ENCODE assay signal across 7 mouse cellular contexts in the genomic region with DNA sequence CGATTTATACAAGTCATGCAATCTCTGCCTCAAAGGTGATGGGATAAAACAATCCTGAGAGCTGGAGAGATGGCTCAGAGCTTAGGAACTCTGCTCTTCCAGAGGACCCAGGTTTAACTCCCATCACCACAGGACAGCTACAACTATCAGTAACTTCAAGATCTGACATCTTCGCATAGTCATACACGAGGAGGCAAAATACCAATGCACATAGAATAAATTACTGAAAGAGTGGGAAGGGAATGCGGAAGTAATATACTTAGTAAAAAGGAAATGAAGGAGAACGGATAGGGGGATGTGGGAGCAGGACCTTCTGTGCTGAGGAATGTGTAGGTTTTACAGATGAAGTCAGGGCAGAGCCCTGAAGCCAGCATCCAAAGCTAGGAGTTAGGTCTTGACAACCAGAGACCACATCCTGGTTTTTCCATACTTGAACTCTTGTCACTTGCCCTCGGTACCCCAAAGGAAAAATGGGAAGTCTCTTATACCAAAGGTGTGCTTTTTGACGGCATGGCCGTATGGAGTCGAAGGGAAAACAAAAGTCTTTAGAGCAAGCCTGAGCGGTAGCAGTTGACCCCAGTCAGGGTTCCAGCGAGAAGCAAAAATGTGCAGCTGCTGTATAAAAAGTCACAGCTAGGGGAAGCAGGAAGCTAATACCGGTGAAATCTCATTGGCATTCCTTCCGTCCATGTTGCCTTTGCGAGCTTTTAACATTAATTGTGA. TPM values are rescaled to one million over a fixed set of nuclear protein-coding genes. Genes with fewer than 3 reads are reported as not detected.
A peak's percentile ranks its signal among the peaks of the same experiment; 100 is the strongest.
DNase-seq lines count a peak whose midpoint lies in the region; ATAC-seq lines count a peak whose summit lies in the region.

No protein-coding gene starts in this region.

- peaks cover 5% of the 10 kb centered on the region; the same call in 1 of the 2 replicates for H3K9me3 ChIP-seq in megakaryocyte, embryonic 14.5 days
- H3K9me3 ChIP-seq in erythroblast, embryonic 14.5 days (ENCODE audit: control insufficient read depth, low read length) = peaks cover 2% of the 10 kb centered on the region; the same call in 1 of the 2 replicates
- no peaks in the 10 kb centered on the region for H3K9me3 ChIP-seq in limb, embryonic 13.5 days
- H3K9me3 ChIP-seq in stomach, embryonic 16.5 days (replicated peaks; ENCODE audit: control insufficient read depth, low read length) = no peaks in the 10 kb centered on the region

- H3K4me3 ChIP-seq in megakaryocyte, embryonic 14.5 days (replicated peaks) = peak overlapping the region; percentile 94
- peak overlapping the region; percentile 91 for H3K4me3 ChIP-seq in erythroblast, embryonic 14.5 days (replicated peaks)
- H3K4me3 ChIP-seq in limb, embryonic 13.5 days = peak overlapping the region; percentile 65
- peak overlapping the region; percentile 79 for H3K4me3 ChIP-seq in stomach, embryonic 16.5 days (replicated peaks; ENCODE audit: low read length)

- H3K4me1 ChIP-seq in megakaryocyte, embryonic 14.5 days = peaks cover 89% of the 10 kb centered on the region
- H3K4me1 ChIP-seq in erythroblast, embryonic 14.5 days (ENCODE audit: control insufficient read depth) = peaks cover 81% of the 10 kb centered on the region
- peaks cover 27% of the 10 kb centered on the region for H3K4me1 ChIP-seq in limb, embryonic 13.5 days
- peaks cover 29% of the 10 kb centered on the region for H3K4me1 ChIP-seq in stomach, embryonic 16.5 days (ENCODE audit: control insufficient read depth, insufficient read depth, low read length)

- H3K36me3 ChIP-seq in megakaryocyte, embryonic 14.5 days (replicated peaks; ENCODE audit: low read length) = peaks cover 66% of the 10 kb centered on the region
- peaks cover 88% of the 10 kb centered on the region for H3K36me3 ChIP-seq in erythroblast, embryonic 14.5 days (ENCODE audit: control insufficient read depth)
- H3K36me3 ChIP-seq in limb, embryonic 13.5 days = peaks cover 41% of the 10 kb centered on the region
- peaks cover 27% of the 10 kb centered on the region for H3K36me3 ChIP-seq in stomach, embryonic 16.5 days (ENCODE audit: control insufficient read depth, insufficient read depth, low read length)

- no peaks in the 10 kb centered on the region for H3K27me3 ChIP-seq in megakaryocyte, embryonic 14.5 days (replicated peaks)
- no peaks in the 10 kb centered on the region for H3K27me3 ChIP-seq in erythroblast, embryonic 14.5 days (ENCODE audit: control insufficient read depth)
- no peaks in the 10 kb centered on the region for H3K27me3 ChIP-seq in limb, embryonic 13.5 days
- no peaks in the 10 kb centered on the region for H3K27me3 ChIP-seq in stomach, embryonic 16.5 days (ENCODE audit: control insufficient read depth, insufficient read depth, low read length)

- H3K9ac ChIP-seq in limb, embryonic 13.5 days = peak overlapping the region; percentile 68
- H3K9ac ChIP-seq in stomach, embryonic 16.5 days (ENCODE audit: low read length) = peak overlapping the region; percentile 73

- no peak for ATAC-seq in megakaryocyte, adult 5-6 weeks (ENCODE audit: poor library complexity, severe bottlenecking)
- no peak for ATAC-seq in limb, embryonic 13.5 days (ENCODE audit: low FRiP score, low read depth)
- no peak for ATAC-seq in stomach, embryonic 16.5 days (ENCODE audit: insufficient read depth, low FRiP score)
- no peak for ATAC-seq in monocyte, adult 5-6 weeks (replicated peaks; ENCODE audit: insufficient number of reproducible peaks, low FRiP score, low TSS enrichment, poor library complexity, severe bottlenecking)

- peak overlapping the region; percentile 22; the same call in 1 of the 2 replicates for H3K27ac ChIP-seq in limb, embryonic 13.5 days
- H3K27ac ChIP-seq in stomach, embryonic 16.5 days (ENCODE audit: low read length) = peak overlapping the region; percentile 78

- H3K4me2 ChIP-seq in limb, embryonic 13.5 days (replicated peaks) = peak overlapping the region; percentile 89
- peak overlapping the region; percentile 89 for H3K4me2 ChIP-seq in stomach, embryonic 16.5 days (ENCODE audit: low read depth, low read length)

- WGBS in limb, embryonic 13.5 days = 58% methylated on average over 14 of the region's 14 CpGs
- 38% methylated on average over 14 of the region's 14 CpGs for WGBS in stomach, embryonic 16.5 days

- DNase-seq in thymus, postnatal 0 days (ENCODE audit: low spot score) = no peak

RNA-seq across cellular contexts. Expression of gene Ndufa6, which starts 7.4 kb away (rescaled TPM):
- polyA plus RNA-seq in megakaryocyte, embryonic 14.5 days (2012; ENCODE audit: insufficient read depth, low replicate concordance) = 274 and 631 TPM in 2 replicates
- 254 and 294 TPM in 2 replicates for total RNA-seq in megakaryocyte, adult 5-6 weeks (2015)
- total RNA-seq in megakaryocyte, adult 5-6 weeks (2017) = 138 and 158 TPM in 2 replicates
- polyA plus RNA-seq in erythroblast, embryonic 14.5 days (2012) = 28.3 and 30.8 TPM in 2 replicates
- polyA plus RNA-seq in limb, embryonic 13.5 days (2015; fragmentation: Nextera tagmentation; extraction: Ambion mirVana) = 294 and 300 TPM in 2 replicates
- polyA plus RNA-seq in stomach, embryonic 16.5 days (2015; fragmentation: Nextera tagmentation; extraction: Ambion mirVana) = 352 and 428 TPM in 2 replicates
- 488 and 492 TPM in 2 replicates for polyA plus RNA-seq in thymus, postnatal 0 days (2015; fragmentation: Nextera tagmentation; extraction: Ambion mirVana)
- 139 to 263 TPM (median 256 TPM) in 3 replicates for total RNA-seq in monocyte, adult 5-6 weeks (2017)

RNA-seq across cellular contexts. Expression of gene Smdt1, which starts 8.0 kb away (rescaled TPM):
- polyA plus RNA-seq in megakaryocyte, embryonic 14.5 days (2012; ENCODE audit: insufficient read depth, low replicate concordance) = 118 and 198 TPM in 2 replicates
- 226 and 229 TPM in 2 replicates for total RNA-seq in megakaryocyte, adult 5-6 weeks (2015)
- 123 and 170 TPM in 2 replicates for total RNA-seq in megakaryocyte, adult 5-6 weeks (2017)
- 17.6 and 17.8 TPM in 2 replicates for polyA plus RNA-seq in erythroblast, embryonic 14.5 days (2012)
- 239 and 258 TPM in 2 replicates for polyA plus RNA-seq in limb, embryonic 13.5 days (2015; fragmentation: Nextera tagmentation; extraction: Ambion mirVana)
- 278 and 284 TPM in 2 replicates for polyA plus RNA-seq in stomach, embryonic 16.5 days (2015; fragmentation: Nextera tagmentation; extraction: Ambion mirVana)
- 317 and 322 TPM in 2 replicates for polyA plus RNA-seq in thymus, postnatal 0 days (2015; fragmentation: Nextera tagmentation; extraction: Ambion mirVana)
- total RNA-seq in monocyte, adult 5-6 weeks (2017) = 57.5 to 129 TPM (median 113 TPM) in 3 replicates

RNA-seq across cellular contexts. Expression of gene Pheta2, which starts 8.0 kb away (rescaled TPM):
- polyA plus RNA-seq in megakaryocyte, embryonic 14.5 days (2012; ENCODE audit: insufficient read depth, low replicate concordance) = 1.2 and 5.5 TPM in 2 replicates
- 2.4 and 2.7 TPM in 2 replicates for total RNA-seq in megakaryocyte, adult 5-6 weeks (2015)
- total RNA-seq in megakaryocyte, adult 5-6 weeks (2017) = 3.5 and 3.7 TPM in 2 replicates
- 1.8 and 2.3 TPM in 2 replicates for polyA plus RNA-seq in erythroblast, embryonic 14.5 days (2012)
- polyA plus RNA-seq in limb, embryonic 13.5 days (2015; fragmentation: Nextera tagmentation; extraction: Ambion mirVana) = 17.9 and 18.6 TPM in 2 replicates
- polyA plus RNA-seq in stomach, embryonic 16.5 days (2015; fragmentation: Nextera tagmentation; extraction: Ambion mirVana) = 17.5 and 18.3 TPM in 2 replicates
- polyA plus RNA-seq in thymus, postnatal 0 days (2015; fragmentation: Nextera tagmentation; extraction: Ambion mirVana) = 12.5 and 14.2 TPM in 2 replicates
- 6.1 to 11.4 TPM (median 7.8 TPM) in 3 replicates for total RNA-seq in monocyte, adult 5-6 weeks (2017)

RNA-seq across cellular contexts. Expression of gene Naga, which starts 8.0 kb away (rescaled TPM):
- 280 and 641 TPM in 2 replicates for polyA plus RNA-seq in megakaryocyte, embryonic 14.5 days (2012; ENCODE audit: insufficient read depth, low replicate concordance)
- total RNA-seq in megakaryocyte, adult 5-6 weeks (2015) = 159 and 162 TPM in 2 replicates
- 145 and 160 TPM in 2 replicates for total RNA-seq in megakaryocyte, adult 5-6 weeks (2017)
- polyA plus RNA-seq in erythroblast, embryonic 14.5 days (2012) = 17.6 and 23.0 TPM in 2 replicates
- polyA plus RNA-seq in limb, embryonic 13.5 days (2015; fragmentation: Nextera tagmentation; extraction: Ambion mirVana) = 45.5 and 48.1 TPM in 2 replicates
- polyA plus RNA-seq in stomach, embryonic 16.5 days (2015; fragmentation: Nextera tagmentation; extraction: Ambion mirVana) = 99.0 and 116 TPM in 2 replicates
- 35.9 and 38.4 TPM in 2 replicates for polyA plus RNA-seq in thymus, postnatal 0 days (2015; fragmentation: Nextera tagmentation; extraction: Ambion mirVana)
- 155 to 216 TPM (median 169 TPM) in 3 replicates for total RNA-seq in monocyte, adult 5-6 weeks (2017)

RNA-seq across cellular contexts. Expression of gene Cyp2d22, which starts 33.3 kb away (rescaled TPM):
- polyA plus RNA-seq in megakaryocyte, embryonic 14.5 days (2012; ENCODE audit: insufficient read depth, low replicate concordance) = 0.13 TPM in 1 of 2 replicates, not detected in the other
- total RNA-seq in megakaryocyte, adult 5-6 weeks (2015) = 0.39 TPM in 1 of 2 replicates, not detected in the other
- total RNA-seq in megakaryocyte, adult 5-6 weeks (2017) = 0.37 TPM in 1 of 2 replicates, not detected in the other
- 0.08 TPM in 1 of 2 replicates, not detected in the other for polyA plus RNA-seq in erythroblast, embryonic 14.5 days (2012)
- 7.3 and 9.5 TPM in 2 replicates for polyA plus RNA-seq in limb, embryonic 13.5 days (2015; fragmentation: Nextera tagmentation; extraction: Ambion mirVana)
- polyA plus RNA-seq in stomach, embryonic 16.5 days (2015; fragmentation: Nextera tagmentation; extraction: Ambion mirVana) = 12.6 and 16.4 TPM in 2 replicates
- polyA plus RNA-seq in thymus, postnatal 0 days (2015; fragmentation: Nextera tagmentation; extraction: Ambion mirVana) = 1.8 and 2.7 TPM in 2 replicates
- total RNA-seq in monocyte, adult 5-6 weeks (2017) = 0.57 to 2.1 TPM in 2 of 3 replicates, not detected in the other
